17 mouse cellular contexts compared by ENCODE assay signal in the genomic region with DNA sequence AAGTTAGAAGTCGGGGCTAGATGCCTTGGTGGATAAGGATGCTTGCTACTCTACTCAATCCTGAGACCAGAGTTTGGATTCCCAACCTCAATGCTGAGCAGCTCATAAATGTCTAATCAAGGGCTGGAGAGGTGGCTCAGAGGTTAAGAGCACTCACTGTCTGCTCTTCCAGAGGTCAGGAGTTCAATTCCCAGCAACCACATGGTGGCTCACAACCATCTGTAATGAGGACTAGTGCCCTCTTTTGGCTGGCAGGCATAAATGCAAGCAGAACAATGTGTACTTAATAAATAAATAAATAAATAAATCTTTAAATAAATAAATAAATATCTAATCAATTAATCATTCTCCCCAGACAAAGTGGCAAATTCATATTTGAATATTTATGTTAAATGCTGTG. TPM values are rescaled to one million over a fixed set of nuclear protein-coding genes. Genes with fewer than 3 reads are reported as not detected.
A peak's percentile ranks its signal among the peaks of the same experiment; 100 is the strongest.
DNase-seq lines count a peak whose midpoint lies in the region; ATAC-seq and TF ChIP-seq lines count a peak whose summit lies in the region.
"Had no signal": no experiment of that assay in that cellular context is flagged by ENCODE, and none has a peak within 500 bp of the region (broad histone marks: within the 10 kb centered on the region; RNA-seq: fewer than 3 reads in every experiment).

No protein-coding gene starts in this region.

- DNase-seq in embryo, embryonic 10.5 days (ENCODE audit: low spot score), result peak; percentile 9
- no peak for DNase-seq in embryo, embryonic 11 days
- DNase-seq in liver, embryonic 14.5 days (ENCODE audit: low read depth in 3 of 3, low spot score in 3 of 3), result peak in 1 of 3 experiments; percentile 4
- no peak for DNase-seq in liver, embryonic 11.5 days (ENCODE audit: low spot score)
- DNase-seq in ZHBTc4 (ENCODE audit: low read depth, low spot score), result peak; percentile 70
- no peak for DNase-seq in gastrocnemius, adult 8-10 months (ENCODE audit: low spot score in 2 of 2)
- no peak for DNase-seq in thymus, postnatal 10 days (ENCODE audit: low spot score in 2 of 2)
- DNase-seq: cerebellum, postnatal 10 days; kidney, adult 9 months; right cerebral cortex, postnatal 4 days; thymus, adult 18-20 months had no signal

- no peak overlapping the region for H3K4me3 ChIP-seq in liver, embryonic 14.5 days (ENCODE audit: insufficient read depth in 1 of 2, low read depth in 2 of 2, low read length in 2 of 2)
- no peak overlapping the region for H3K4me3 ChIP-seq in liver, embryonic 11.5 days (ENCODE audit: low read depth, low read length)
- no peak overlapping the region for H3K4me3 ChIP-seq in E14TG2a.4 (replicated peaks; ENCODE audit: low read length)
- H3K4me3 ChIP-seq: heart, embryonic 13.5 days; limb, embryonic 10.5 days; midbrain, embryonic 10.5 days; neural tube, embryonic 13.5 days had no signal

- 81% methylated on average over 1 of the region's 1 CpGs for WGBS in liver, embryonic 14.5 days (ENCODE audit: insufficient replicate concordance)
- WGBS in liver, embryonic 11.5 days, result 93% methylated on average over 1 of the region's 1 CpGs

- no peak overlapping the region for H3K27ac ChIP-seq in liver, embryonic 14.5 days
- H3K27ac ChIP-seq in liver, embryonic 11.5 days (ENCODE audit: low read depth, low read length), result no peak overlapping the region
- H3K27ac ChIP-seq: heart, embryonic 13.5 days; hindbrain, postnatal 0 days; limb, embryonic 10.5 days; midbrain, embryonic 10.5 days; neural tube, embryonic 13.5 days had no signal

- no peak for TF ChIP-seq EP300 in liver, embryonic 14.5 days (IDR thresholded peaks at IDR 0.05; ENCODE audit: low read depth)

- ATAC-seq in liver, embryonic 14.5 days (ENCODE audit: insufficient read depth), result no peak
- no peak for ATAC-seq in liver, embryonic 11.5 days (replicated peaks; ENCODE audit: low FRiP score)
- ATAC-seq: hindbrain, postnatal 0 days had no signal

- H3K27me3 ChIP-seq in liver, embryonic 14.5 days (ENCODE audit: control insufficient read depth, insufficient read depth, low read length), result no peaks in the 10 kb centered on the region
- no peaks in the 10 kb centered on the region for H3K27me3 ChIP-seq in liver, embryonic 11.5 days (replicated peaks; ENCODE audit: control insufficient read depth, insufficient read depth, low read length)
- no peaks in the 10 kb centered on the region for H3K27me3 ChIP-seq in E14TG2a.4 (ENCODE audit: insufficient read depth, low read length)
- H3K27me3 ChIP-seq: heart, embryonic 13.5 days; neural tube, embryonic 13.5 days had no signal

- peaks cover 50% of the 10 kb centered on the region for H3K36me3 ChIP-seq in liver, embryonic 14.5 days (replicated peaks; ENCODE audit: control insufficient read depth, insufficient read depth, low read depth)
- H3K36me3 ChIP-seq in liver, embryonic 11.5 days (ENCODE audit: control insufficient read depth, insufficient read depth, low read length), result peaks cover 28% of the 10 kb centered on the region
- H3K36me3 ChIP-seq in E14TG2a.4 (ENCODE audit: insufficient read depth, low read length), result peaks cover 82% of the 10 kb centered on the region

- peak; percentile 41 for TF ChIP-seq CTCF in liver, embryonic 14.5 days (IDR thresholded peaks at IDR 0.05; ENCODE audit: low read depth)
- TF ChIP-seq CTCF in E14TG2a.4 (conservative IDR thresholded peaks at IDR 0.05; ENCODE audit: low read length), result peak; percentile 45

- H3K9me3 ChIP-seq in liver, embryonic 14.5 days (ENCODE audit: control insufficient read depth, low read length), result no peaks in the 10 kb centered on the region
- H3K9me3 ChIP-seq in liver, embryonic 11.5 days (ENCODE audit: control insufficient read depth, low read length), result no peaks in the 10 kb centered on the region
- no peaks in the 10 kb centered on the region for H3K9me3 ChIP-seq in E14TG2a.4 (ENCODE audit: low read length)
- H3K9me3 ChIP-seq: heart, embryonic 13.5 days; limb, embryonic 10.5 days; midbrain, embryonic 10.5 days; neural tube, embryonic 13.5 days had no signal

- H3K4me1 ChIP-seq in liver, embryonic 14.5 days (replicated peaks; ENCODE audit: control insufficient read depth in 2 of 2, insufficient read depth in 2 of 2, low read length in 1 of 2), result no peaks in the 10 kb centered on the region
- no peaks in the 10 kb centered on the region for H3K4me1 ChIP-seq in liver, embryonic 11.5 days (replicated peaks; ENCODE audit: control insufficient read depth, insufficient read depth, low read length)
- peaks cover 56% of the 10 kb centered on the region for H3K4me1 ChIP-seq in E14TG2a.4 (replicated peaks; ENCODE audit: low read depth, low read length)
- H3K4me1 ChIP-seq: heart, embryonic 13.5 days; limb, embryonic 10.5 days; midbrain, embryonic 10.5 days; neural tube, embryonic 13.5 days had no signal

- no peak overlapping the region for H3K9ac ChIP-seq in liver, embryonic 14.5 days (replicated peaks)
- H3K9ac ChIP-seq in liver, embryonic 11.5 days (ENCODE audit: low read depth, low read length), result no peak overlapping the region
- H3K9ac ChIP-seq: heart, embryonic 13.5 days; neural tube, embryonic 13.5 days had no signal

- no peak overlapping the region for H3K4me2 ChIP-seq in liver, embryonic 14.5 days (ENCODE audit: low read depth)
- H3K4me2 ChIP-seq in liver, embryonic 11.5 days, result no peak overlapping the region
- H3K4me2 ChIP-seq: heart, embryonic 13.5 days; neural tube, embryonic 13.5 days had no signal

RNA-seq across cellular contexts. Expression of a gene that starts 25.9 kb away (rescaled TPM):
- polyA plus RNA-seq in liver, embryonic 14.5 days (2012; rRNA removed), result 2.4 and 2.5 TPM in 2 replicates
- 3.4 and 3.9 TPM in 2 replicates for polyA plus RNA-seq in liver, embryonic 14.5 days (2014; fragmentation: Nextera tagmentation; extraction: Ambion mirVana)
- 8.5 and 10.6 TPM in 2 replicates for polyA plus RNA-seq in liver, embryonic 11.5 days (2014; fragmentation: Nextera tagmentation; extraction: Ambion mirVana)
- 10 to 100 TPM; 11.3 to 14.5 (median 12.8) TPM for total RNA-seq in gastrocnemius, adult 8-10 months (2022)

Comparison
In these comparisons a context has a peak if more than half of its experiments do, and no peak if none do; other contexts are left out.
1. DNase-seq: peak in embryo, embryonic 10.5 days (single experiment) and ZHBTc4 (single experiment); none in embryo, embryonic 11 days (single experiment), liver, embryonic 11.5 days (single experiment), gastrocnemius, adult 8-10 months (0 of 2) and thymus, postnatal 10 days (0 of 2).